Mouse (Mus musculus) ovary, adult 18-20 months (tissue): ENCODE data around the gene Pcbp3.

Source experiments
- DNase-seq: peaks from one replicate; pipeline ENCODE4 v3.0.0; 2022; ENCODE audit warnings: low spot score, mixed read lengths

Gene Pcbp3

GRCm38 (mm10) chr10:76924441-76924840 lies 37.2 kb downstream of the Pcbp3 start:
- DNase-seq, result no peak

- no peak for DNase-seq
Observed at GRCm38 (mm10) chr10:76918086-76918485, 43.6 kb downstream of the Pcbp3 start.

GRCm38 (mm10) chr10:76906434-76906833 lies 55.3 kb downstream of the Pcbp3 start:
- no peak for DNase-seq

- no peak for DNase-seq
Observed at GRCm38 (mm10) chr10:76905935-76906341, 55.7 kb downstream of the Pcbp3 start.

GRCm38 (mm10) chr10:76903694-76904093 lies 58.0 kb downstream of the Pcbp3 start:
- no peak for DNase-seq

GRCm38 (mm10) chr10:76903099-76903498 lies 58.6 kb downstream of the Pcbp3 start:
- DNase-seq, result no peak

GRCm38 (mm10) chr10:76902588-76902987 lies 59.1 kb downstream of the Pcbp3 start:
- no peak for DNase-seq

- DNase-seq, result no peak
Observed at GRCm38 (mm10) chr10:76898428-76898827, 63.3 kb downstream of the Pcbp3 start.

GRCm38 (mm10) chr10:76891456-76891855 lies 70.2 kb downstream of the Pcbp3 start:
- no peak for DNase-seq

GRCm38 (mm10) chr10:76883442-76884244 lies 78.0 kb downstream of the Pcbp3 start:
- no peak for DNase-seq

- DNase-seq, result no peak
Observed at GRCm38 (mm10) chr10:76882644-76883441, 78.8 kb downstream of the Pcbp3 start.

- DNase-seq, result no peak
Observed at GRCm38 (mm10) chr10:76881900-76882299, 79.8 kb downstream of the Pcbp3 start.

GRCm38 (mm10) chr10:76875310-76875709 lies 86.4 kb downstream of the Pcbp3 start:
- DNase-seq, result no peak

- no peak for DNase-seq
Observed at GRCm38 (mm10) chr10:76874879-76875278, 86.8 kb downstream of the Pcbp3 start.

GRCm38 (mm10) chr10:76874398-76874797 lies 87.3 kb downstream of the Pcbp3 start:
- no peak for DNase-seq

GRCm38 (mm10) chr10:76873948-76874347 lies 87.7 kb downstream of the Pcbp3 start:
- DNase-seq, result no peak

GRCm38 (mm10) chr10:76872736-76873135 lies 89.0 kb downstream of the Pcbp3 start:
- DNase-seq, result no peak

GRCm38 (mm10) chr10:76865936-76866335 lies 95.8 kb downstream of the Pcbp3 start:
- no peak for DNase-seq

GRCm38 (mm10) chr10:76860998-76861397 lies 100.7 kb downstream of the Pcbp3 start:
- DNase-seq, result no peak

- DNase-seq, result no peak
Observed at GRCm38 (mm10) chr10:76859355-76860127, 102.1 kb downstream of the Pcbp3 start.

- DNase-seq, result no peak
Observed at GRCm38 (mm10) chr10:76857879-76858278, 103.8 kb downstream of the Pcbp3 start.

GRCm38 (mm10) chr10:76846480-76846879 lies 115.2 kb downstream of the Pcbp3 start:
- DNase-seq, result no peak
